Mouse (Mus musculus): ENCODE measurements around the gene Olfr689.

DNA sequence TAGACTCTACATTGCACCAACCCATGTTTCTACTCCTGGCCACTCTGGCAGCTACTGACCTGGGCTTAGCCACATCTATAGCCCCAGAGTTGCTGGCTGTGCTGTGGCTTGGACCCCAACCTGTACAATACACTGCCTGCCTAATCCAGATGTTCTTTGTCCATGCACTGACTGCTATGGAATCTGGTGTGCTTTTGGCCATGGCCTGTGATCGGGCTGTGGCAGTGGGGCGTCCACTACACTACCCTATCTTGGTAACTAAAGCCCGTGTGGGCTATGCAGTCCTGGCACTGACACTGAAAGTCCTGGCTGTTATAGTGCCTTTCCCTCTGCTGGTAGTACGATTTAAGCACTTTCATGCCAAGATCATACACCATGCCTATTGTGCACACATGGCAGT, 57.6 kb downstream of the Olfr689 start:
- no peak for TF ChIP-seq CTCF (IDR thresholded peaks at IDR 0.05; ENCODE audit: insufficient read depth, low read length)
- no peak for TF ChIP-seq POLR2A (IDR thresholded peaks at IDR 0.05; ENCODE audit: borderline replicate concordance, extremely low read depth, low read depth, low read length)

Data from lung, adult 2 months (tissue).